Mouse (Mus musculus): Measurements from ENCODE around the gene Kcp. TPM values are rescaled to one million over a fixed set of nuclear protein-coding genes. Genes with fewer than 3 reads are reported as not detected.

Kcp gene
- total RNA-seq, 1 experiment = 3.3 TPM

DNA sequence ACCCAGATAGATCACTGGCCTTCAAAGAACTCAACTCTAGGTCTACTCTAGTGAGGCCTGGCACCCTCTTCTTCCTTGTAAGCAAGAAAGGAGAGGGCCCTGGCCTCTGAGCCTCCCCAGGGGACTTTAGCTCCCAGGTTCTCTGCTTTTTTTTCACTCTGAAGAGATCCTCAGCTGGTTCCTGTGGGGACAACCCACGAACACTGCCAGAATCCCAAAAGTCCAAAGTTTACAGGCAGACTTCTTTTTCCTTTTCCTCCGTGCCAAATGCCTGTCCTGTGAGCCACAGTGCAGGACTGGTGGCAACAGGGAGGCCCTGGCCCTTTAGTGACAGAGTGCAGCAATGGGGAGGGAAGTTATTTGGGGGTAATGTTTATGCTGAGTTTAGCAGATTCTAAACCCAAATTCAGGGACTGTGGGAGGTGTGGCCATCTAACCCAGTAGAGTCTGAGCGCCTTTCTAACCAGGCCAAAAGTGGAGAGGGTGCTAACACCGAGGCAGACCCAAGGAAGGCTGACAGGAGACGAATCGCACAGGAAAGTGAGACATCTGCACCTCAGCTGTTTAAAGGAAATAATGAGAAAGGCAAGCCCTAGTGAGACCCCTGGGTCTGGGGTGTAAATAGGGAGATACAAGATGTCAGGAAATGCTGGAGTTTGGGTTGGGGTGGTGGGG is 15.0 kb upstream of the Kcp start:
- Histone ChIP-seq H3K36me3 (ENCODE audit: control insufficient read depth, insufficient read depth, low read length, poor library complexity, severe bottlenecking) (no peaks in the 10 kb centered on the region), H3K9me3 (ENCODE audit: control insufficient read depth, insufficient read depth, low read depth, low read length) (no peaks in the 10 kb centered on the region), H3K27ac (ENCODE audit: insufficient read depth, low read depth, low read length, poor library complexity, severe bottlenecking) (no peak overlapping the region), H3K4me1 (ENCODE audit: control insufficient read depth in 2 of 2, insufficient read depth in 2 of 2, low read length in 2 of 2, poor library complexity in 1 of 2) (peaks cover 0 to 3% of the 10 kb centered on the region in 2 experiments; a peak in 1 of 4 replicates), H3K9ac (ENCODE audit: insufficient read depth, low read depth, low read length, poor library complexity, severe bottlenecking) (no peak overlapping the region), H3K4me3 (ENCODE audit: insufficient read depth in 1 of 2, low read depth in 1 of 2, low read length in 2 of 2, poor library complexity in 1 of 2, severe bottlenecking in 1 of 2) (no peak overlapping the region)
- in situ Hi-C loops (cut with MboI; ENCODE audit: low sequenced_read_pairs in 2 of 2, unreplicated experiment in 2 of 2) = no loop called here
- TF ChIP-seq ZC3H11A (IDR thresholded peaks at IDR 0.05; ENCODE audit: borderline replicate concordance, low read depth, low read length) = no peak
- TF ChIP-seq CHD2 (IDR thresholded peaks at IDR 0.05; ENCODE audit: low read depth, low read length) = no peak
- no peak for TF ChIP-seq HCFC1 (IDR thresholded peaks at IDR 0.05; ENCODE audit: borderline replicate concordance, insufficient read depth, low read length)
- no peak for TF ChIP-seq MAFK (IDR thresholded peaks at IDR 0.05; ENCODE audit: insufficient read depth, low read depth, low read length)
- TF ChIP-seq ZNF384 (IDR thresholded peaks at IDR 0.05; ENCODE audit: low read depth, low read length) = no peak
- no peak for DNase-seq (ENCODE audit: low read depth, low spot score)

DNA sequence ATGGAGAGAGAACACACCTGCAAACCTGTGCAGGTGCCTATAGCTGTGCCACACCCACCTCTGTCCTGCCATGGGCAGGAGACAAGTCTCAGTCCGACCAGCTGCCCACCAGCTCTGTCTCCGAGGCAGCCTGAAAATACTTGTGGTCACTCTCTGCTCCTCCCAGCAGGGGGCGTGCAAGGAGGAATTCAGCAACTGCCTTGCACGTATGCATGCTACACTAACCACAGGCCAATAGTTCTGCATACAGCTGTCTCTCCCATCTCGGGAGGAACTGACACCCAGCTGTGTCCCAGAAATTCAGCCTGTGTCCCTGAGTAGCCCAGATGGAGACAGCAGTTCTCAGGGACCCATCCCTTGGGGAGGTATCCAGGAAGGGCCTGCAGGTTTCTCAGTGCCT is 9.4 kb upstream of the Kcp start:
- H3K4me1 ChIP-seq (ENCODE audit: control insufficient read depth in 2 of 2, insufficient read depth in 2 of 2, low read length in 2 of 2, poor library complexity in 1 of 2) = peaks cover 2 to 6% of the 10 kb centered on the region in 2 experiments; a peak in 3 of 4 replicates
- TF ChIP-seq HCFC1 (IDR thresholded peaks at IDR 0.05; ENCODE audit: borderline replicate concordance, insufficient read depth, low read length) (no peak), ZC3H11A (IDR thresholded peaks at IDR 0.05; ENCODE audit: borderline replicate concordance, low read depth, low read length) (no peak), MAFK (IDR thresholded peaks at IDR 0.05; ENCODE audit: insufficient read depth, low read depth, low read length) (no peak)
- no peaks in the 10 kb centered on the region for H3K36me3 ChIP-seq (ENCODE audit: control insufficient read depth, insufficient read depth, low read length, poor library complexity, severe bottlenecking)
- no peak overlapping the region for H3K27ac ChIP-seq (ENCODE audit: insufficient read depth, low read depth, low read length, poor library complexity, severe bottlenecking)
- no peak overlapping the region for H3K4me3 ChIP-seq (ENCODE audit: insufficient read depth in 1 of 2, low read depth in 1 of 2, low read length in 2 of 2, poor library complexity in 1 of 2, severe bottlenecking in 1 of 2)
- DNase-seq (ENCODE audit: low read depth, low spot score) = peak; percentile 62
- in situ Hi-C loops (cut with MboI; ENCODE audit: low sequenced_read_pairs in 2 of 2, unreplicated experiment in 2 of 2) = no loop called here
- no peak overlapping the region for H3K9ac ChIP-seq (ENCODE audit: insufficient read depth, low read depth, low read length, poor library complexity, severe bottlenecking)
- H3K9me3 ChIP-seq (ENCODE audit: control insufficient read depth, insufficient read depth, low read depth, low read length) = no peaks in the 10 kb centered on the region

DNA sequence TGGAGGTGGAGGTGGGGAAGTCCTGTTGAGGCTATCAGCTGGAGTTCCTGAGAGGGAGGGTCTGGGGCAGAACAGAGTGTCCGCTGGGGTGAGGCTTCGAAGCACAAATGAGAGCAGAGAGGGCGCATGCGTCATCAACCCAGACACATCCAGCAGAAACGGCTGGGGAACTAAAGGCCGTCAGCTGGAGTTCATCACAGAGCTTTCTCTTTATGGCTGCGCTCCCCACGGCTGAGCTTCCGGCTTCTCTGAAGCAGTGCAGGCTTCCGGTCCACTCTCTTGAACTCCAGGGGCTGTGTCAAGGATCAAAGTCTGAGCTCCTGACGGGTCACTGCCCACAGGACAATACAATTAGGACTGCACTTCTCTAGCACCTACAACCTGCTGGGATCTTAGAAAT is 5.5 kb upstream of the Kcp start:
- no peaks in the 10 kb centered on the region for H3K36me3 ChIP-seq (ENCODE audit: control insufficient read depth, insufficient read depth, low read length, poor library complexity, severe bottlenecking)
- in situ Hi-C loops (cut with MboI; ENCODE audit: low sequenced_read_pairs in 2 of 2, unreplicated experiment in 2 of 2) = no loop called here
- TF ChIP-seq CHD2 (IDR thresholded peaks at IDR 0.05; ENCODE audit: low read depth, low read length) (no peak), MAFK (IDR thresholded peaks at IDR 0.05; ENCODE audit: insufficient read depth, low read depth, low read length) (no peak), HCFC1 (IDR thresholded peaks at IDR 0.05; ENCODE audit: borderline replicate concordance, insufficient read depth, low read length) (no peak), ZNF384 (IDR thresholded peaks at IDR 0.05; ENCODE audit: low read depth, low read length) (no peak)
- H3K4me1 ChIP-seq (ENCODE audit: control insufficient read depth in 2 of 2, insufficient read depth in 2 of 2, low read length in 2 of 2, poor library complexity in 1 of 2) = peaks cover 4 to 6% of the 10 kb centered on the region in 2 experiments; a peak in 3 of 4 replicates
- no peak overlapping the region for H3K27ac ChIP-seq (ENCODE audit: insufficient read depth, low read depth, low read length, poor library complexity, severe bottlenecking)
- no peaks in the 10 kb centered on the region for H3K9me3 ChIP-seq (ENCODE audit: control insufficient read depth, insufficient read depth, low read depth, low read length)
- no peak for DNase-seq (ENCODE audit: low read depth, low spot score)
- no peak overlapping the region for H3K9ac ChIP-seq (ENCODE audit: insufficient read depth, low read depth, low read length, poor library complexity, severe bottlenecking)
- 0 out of 4 replicates have a peak overlapping the region, but pooled peaks of 1 of the 2 experiments have one; percentile 13 for H3K4me3 ChIP-seq (ENCODE audit: insufficient read depth in 1 of 2, low read depth in 1 of 2, low read length in 2 of 2, poor library complexity in 1 of 2, severe bottlenecking in 1 of 2)

DNA sequence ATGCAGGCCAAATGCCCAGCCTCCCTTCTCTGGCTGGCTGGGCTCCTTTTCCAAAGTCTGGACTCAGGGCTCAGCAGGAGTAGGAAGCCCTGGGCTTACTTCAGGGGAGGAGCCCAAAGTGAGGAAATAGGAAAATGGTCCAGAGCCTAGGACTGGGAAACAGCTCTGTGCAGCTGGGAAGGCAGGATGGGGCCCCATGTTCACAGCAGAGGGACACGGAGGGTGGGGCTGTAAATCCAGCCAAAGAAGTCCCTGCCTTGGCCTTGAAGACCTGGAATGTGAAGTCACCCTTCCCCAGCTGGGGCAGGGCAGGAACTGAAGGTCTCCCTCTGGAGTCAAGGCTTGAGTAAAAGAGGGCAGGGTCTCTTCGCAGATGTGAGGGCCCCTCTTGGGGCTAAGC is 1.3 kb upstream of the Kcp start:
- H3K9ac ChIP-seq (ENCODE audit: insufficient read depth, low read depth, low read length, poor library complexity, severe bottlenecking) = no peak overlapping the region
- peaks cover 4 to 12% of the 10 kb centered on the region in 2 experiments; a peak in 3 of 4 replicates for H3K4me1 ChIP-seq (ENCODE audit: control insufficient read depth in 2 of 2, insufficient read depth in 2 of 2, low read length in 2 of 2, poor library complexity in 1 of 2)
- no peak overlapping the region for H3K4me3 ChIP-seq (ENCODE audit: insufficient read depth in 1 of 2, low read depth in 1 of 2, low read length in 2 of 2, poor library complexity in 1 of 2, severe bottlenecking in 1 of 2)
- TF ChIP-seq MAFK (IDR thresholded peaks at IDR 0.05; ENCODE audit: insufficient read depth, low read depth, low read length) (no peak), HCFC1 (IDR thresholded peaks at IDR 0.05; ENCODE audit: borderline replicate concordance, insufficient read depth, low read length) (no peak), ZC3H11A (IDR thresholded peaks at IDR 0.05; ENCODE audit: borderline replicate concordance, low read depth, low read length) (no peak)
- DNase-seq (ENCODE audit: low read depth, low spot score) = no peak
- in situ Hi-C loops (cut with MboI; ENCODE audit: low sequenced_read_pairs in 2 of 2, unreplicated experiment in 2 of 2) = no loop called here
- no peaks in the 10 kb centered on the region for H3K9me3 ChIP-seq (ENCODE audit: control insufficient read depth, insufficient read depth, low read depth, low read length)
- no peak overlapping the region for H3K27ac ChIP-seq (ENCODE audit: insufficient read depth, low read depth, low read length, poor library complexity, severe bottlenecking)
- H3K36me3 ChIP-seq (ENCODE audit: control insufficient read depth, insufficient read depth, low read length, poor library complexity, severe bottlenecking) = no peaks in the 10 kb centered on the region

DNA sequence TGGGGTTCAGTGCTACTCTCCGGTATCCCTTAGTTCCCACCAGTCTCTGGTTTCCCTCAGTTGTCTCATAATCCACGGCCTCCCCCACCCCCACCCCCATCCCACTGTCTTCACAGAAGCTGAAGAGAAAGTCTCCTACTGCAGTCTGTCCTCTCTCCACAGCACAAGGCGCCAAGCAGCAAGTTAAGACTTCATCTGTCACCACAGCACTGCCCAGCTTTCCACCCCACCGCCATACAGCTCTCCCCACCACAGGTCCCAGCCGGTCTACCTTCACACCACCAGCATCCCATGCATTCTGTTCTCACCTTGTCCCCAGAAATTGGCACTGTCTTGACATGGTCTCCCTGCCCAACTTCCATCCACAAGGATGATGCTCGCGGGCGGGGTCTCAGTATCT is 918 bp downstream of the Kcp start:
- TF ChIP-seq HCFC1 (IDR thresholded peaks at IDR 0.05; ENCODE audit: borderline replicate concordance, insufficient read depth, low read length) (no peak), CHD2 (IDR thresholded peaks at IDR 0.05; ENCODE audit: low read depth, low read length) (no peak), ZNF384 (IDR thresholded peaks at IDR 0.05; ENCODE audit: low read depth, low read length) (no peak), MAFK (IDR thresholded peaks at IDR 0.05; ENCODE audit: insufficient read depth, low read depth, low read length) (no peak), ZC3H11A (IDR thresholded peaks at IDR 0.05; ENCODE audit: borderline replicate concordance, low read depth, low read length) (no peak)
- Histone ChIP-seq H3K27ac (ENCODE audit: insufficient read depth, low read depth, low read length, poor library complexity, severe bottlenecking) (no peak overlapping the region), H3K9me3 (ENCODE audit: control insufficient read depth, insufficient read depth, low read depth, low read length) (no peaks in the 10 kb centered on the region), H3K4me3 (ENCODE audit: insufficient read depth in 1 of 2, low read depth in 1 of 2, low read length in 2 of 2, poor library complexity in 1 of 2, severe bottlenecking in 1 of 2) (peak overlapping the region in 1 of 2 experiments; percentile 79; a peak in 2 of 4 replicates), H3K4me1 (ENCODE audit: control insufficient read depth in 2 of 2, insufficient read depth in 2 of 2, low read length in 2 of 2, poor library complexity in 1 of 2) (peaks cover 2 to 6% of the 10 kb centered on the region in 2 experiments; a peak in 2 of 4 replicates), H3K36me3 (ENCODE audit: control insufficient read depth, insufficient read depth, low read length, poor library complexity, severe bottlenecking) (no peaks in the 10 kb centered on the region), H3K9ac (ENCODE audit: insufficient read depth, low read depth, low read length, poor library complexity, severe bottlenecking) (no peak overlapping the region)
- in situ Hi-C loops (cut with MboI; ENCODE audit: low sequenced_read_pairs in 2 of 2, unreplicated experiment in 2 of 2) = no loop called here
- DNase-seq (ENCODE audit: low read depth, low spot score) = no peak
